Mouse (Mus musculus) heart, embryonic 13.5 days (tissue): ENCODE results near the gene Fgfr2. TPM values are rescaled to one million over a fixed set of nuclear protein-coding genes. Genes with fewer than 3 reads are reported as not detected.

ENCODE experiments used
- ATAC-seq: fragments of 200-750 bp; cut with Nextera tagmentation; 2 replicates; pipeline ENCODE4 v1.8.0; 2017; ENCODE audit warnings: moderate TSS enrichment; ENCODE audit not compliant: insufficient number of reproducible peaks, low FRiP score, low TSS enrichment; ENCODE audit errors: extremely low read depth
- H3K27ac ChIP-seq: fragments of 300-500 bp; sonication (generic); replicated peaks from 2 replicates; pipeline ENCODE4 v1.5.1; 2015; ENCODE audit warnings: moderate library complexity, mild to moderate bottlenecking, inconsistent platforms
- H3K27me3 ChIP-seq: fragments of 300-500 bp; sonication (generic); replicated peaks from 2 replicates; pipeline ENCODE4 v1.6.1; 2015; ENCODE audit warnings: mild to moderate bottlenecking, inconsistent platforms
- H3K36me3 ChIP-seq: fragments of 300-500 bp; sonication (generic); 2 replicates; pipeline ENCODE4 v1.6.1; 2015; ENCODE audit warnings: mild to moderate bottlenecking, inconsistent platforms
- H3K4me1 ChIP-seq: fragments of 300-500 bp; sonication (generic); 2 replicates; pipeline ENCODE4 v1.6.1; 2015; ENCODE audit warnings: inconsistent platforms
- H3K4me2 ChIP-seq: fragments of 300-500 bp; sonication (generic); 2 replicates; pipeline ENCODE4 v1.6.1; 2015; ENCODE audit warnings: inconsistent platforms, mild to moderate bottlenecking, moderate library complexity
- H3K4me3 ChIP-seq: fragments of 300-500 bp; sonication (generic); 2 replicates; pipeline ENCODE4 v1.5.1; 2015; ENCODE audit warnings: moderate library complexity, mild to moderate bottlenecking, inconsistent platforms
- H3K9ac ChIP-seq: fragments of 300-500 bp; sonication (generic); 2 replicates; pipeline ENCODE4 v1.6.1; 2015; ENCODE audit warnings: inconsistent platforms, mild to moderate bottlenecking, moderate library complexity
- H3K9me3 ChIP-seq: fragments of 300-500 bp; sonication (generic); 2 replicates; pipeline ENCODE4 v1.6.1; 2016; ENCODE audit warnings: inconsistent platforms
- WGBS: fragments of 180-500 bp; shearing (Covaris S2); methylation state at CpG from one replicate; pipeline ENCODE4 v1.1.7; 2015; ENCODE audit warnings: mixed read lengths; 5-methylcytosine and 5-hydroxymethylcytosine counted together
- polyA plus RNA-seq: library from polyadenylated mRNA; unstranded; fragments of >200 nt; fragmentation: Nextera tagmentation; extraction: Ambion mirVana; gene quantifications from 2 replicates; pipeline ENCODE4 v1.2.1, GENCODE M21; 2015

The Fgfr2 gene
- polyA plus RNA-seq, 1 experiment from 2014 or later: 22.5 TPM

GRCm38 (mm10) chr7:131906499-131907190, 1216.5 kb downstream of the Fgfr2 start:
- WGBS: 69% methylated on average over 10 of the region's 10 CpGs
- 0 out of 2 replicates have a peak, but pooled peaks cover 3% of the 10 kb centered on the region for H3K27me3 ChIP-seq
- no peaks in the 10 kb centered on the region for H3K9me3 ChIP-seq
- H3K4me2 ChIP-seq: no peak overlapping the region
- H3K4me1 ChIP-seq: no peaks in the 10 kb centered on the region
- H3K27ac ChIP-seq: no peak overlapping the region
- no peak for ATAC-seq
- H3K9ac ChIP-seq: no peak overlapping the region
- no peaks in the 10 kb centered on the region for H3K36me3 ChIP-seq
- no peak overlapping the region for H3K4me3 ChIP-seq

GRCm38 (mm10) chr7:131899356-131899755, 1223.8 kb downstream of the Fgfr2 start:
- no peaks in the 10 kb centered on the region for H3K36me3 ChIP-seq
- H3K9ac ChIP-seq: no peak overlapping the region
- no peak overlapping the region for H3K27ac ChIP-seq
- peaks cover 7% of the 10 kb centered on the region for H3K9me3 ChIP-seq
- H3K4me2 ChIP-seq: no peak overlapping the region
- no peaks in the 10 kb centered on the region for H3K4me1 ChIP-seq
- no peak for ATAC-seq
- WGBS: 7% methylated on average over 2 of the region's 2 CpGs
- no peak overlapping the region for H3K4me3 ChIP-seq
- H3K27me3 ChIP-seq: peaks cover 3% of the 10 kb centered on the region; the same call in 1 of the 2 replicates

GRCm38 (mm10) chr7:131897282-131897681, 1225.9 kb downstream of the Fgfr2 start:
- no peak for ATAC-seq
- H3K27ac ChIP-seq: no peak overlapping the region
- no peak overlapping the region for H3K4me3 ChIP-seq
- H3K36me3 ChIP-seq: no peaks in the 10 kb centered on the region
- no peak overlapping the region for H3K9ac ChIP-seq
- no peaks in the 10 kb centered on the region; the same call in 1 of the 2 replicates for H3K27me3 ChIP-seq
- peaks cover 9% of the 10 kb centered on the region for H3K9me3 ChIP-seq
- H3K4me2 ChIP-seq: no peak overlapping the region
- WGBS: 18% methylated on average over 4 of the region's 4 CpGs
- no peaks in the 10 kb centered on the region for H3K4me1 ChIP-seq

DNA sequence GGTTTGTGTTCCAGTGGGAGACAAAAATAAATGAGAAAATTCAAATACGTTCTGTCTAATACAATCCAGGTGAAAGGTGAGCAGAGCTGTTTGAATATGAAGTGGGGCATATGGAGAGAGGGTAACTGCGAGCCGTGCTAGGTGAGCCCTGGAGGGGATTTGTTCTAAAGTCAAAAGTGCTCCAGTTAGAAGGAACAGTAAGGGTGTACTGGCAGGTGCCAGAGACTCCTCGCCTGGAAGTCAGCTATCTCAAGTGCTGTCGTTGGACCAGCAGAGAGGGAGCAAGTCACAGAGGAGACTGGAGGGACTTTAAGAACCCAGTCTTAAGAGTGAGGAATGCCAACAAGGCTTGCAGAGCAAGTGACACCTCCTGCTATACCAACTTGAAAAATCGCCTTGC, 1240.3 kb downstream of the Fgfr2 start:
- Histone ChIP-seq H3K4me3 (no peak overlapping the region), H3K36me3 (no peaks in the 10 kb centered on the region), H3K27ac (no peak overlapping the region), H3K9ac (no peak overlapping the region), H3K4me2 (no peak overlapping the region), H3K9me3 (no peaks in the 10 kb centered on the region), H3K4me1 (peaks cover 5% of the 10 kb centered on the region), H3K27me3 (peaks cover 44% of the 10 kb centered on the region)
- 45% methylated on average over 6 of the region's 6 CpGs for WGBS
- no peak for ATAC-seq

- 50% methylated on average over 5 of the region's 5 CpGs for WGBS
- no peak for ATAC-seq
- Histone ChIP-seq H3K36me3 (no peaks in the 10 kb centered on the region), H3K27me3 (peaks cover 44% of the 10 kb centered on the region), H3K4me3 (no peak overlapping the region), H3K4me1 (no peaks in the 10 kb centered on the region), H3K4me2 (no peak overlapping the region), H3K9ac (no peak overlapping the region), H3K9me3 (no peaks in the 10 kb centered on the region), H3K27ac (no peak overlapping the region)
Measured at GRCm38 (mm10) chr7:131881876-131882615, 1241.1 kb downstream of the Fgfr2 start.

- WGBS: 71% methylated on average over 5 of the region's 5 CpGs
- no peaks in the 10 kb centered on the region for H3K4me1 ChIP-seq
- H3K9me3 ChIP-seq: no peaks in the 10 kb centered on the region
- H3K4me3 ChIP-seq: no peak overlapping the region
- H3K27me3 ChIP-seq: peaks cover 29% of the 10 kb centered on the region
- no peak overlapping the region for H3K4me2 ChIP-seq
- no peaks in the 10 kb centered on the region for H3K36me3 ChIP-seq
- ATAC-seq: no peak
- no peak overlapping the region for H3K9ac ChIP-seq
- no peak overlapping the region for H3K27ac ChIP-seq
Measured at GRCm38 (mm10) chr7:131880150-131880549, 1243.0 kb downstream of the Fgfr2 start.

DNA sequence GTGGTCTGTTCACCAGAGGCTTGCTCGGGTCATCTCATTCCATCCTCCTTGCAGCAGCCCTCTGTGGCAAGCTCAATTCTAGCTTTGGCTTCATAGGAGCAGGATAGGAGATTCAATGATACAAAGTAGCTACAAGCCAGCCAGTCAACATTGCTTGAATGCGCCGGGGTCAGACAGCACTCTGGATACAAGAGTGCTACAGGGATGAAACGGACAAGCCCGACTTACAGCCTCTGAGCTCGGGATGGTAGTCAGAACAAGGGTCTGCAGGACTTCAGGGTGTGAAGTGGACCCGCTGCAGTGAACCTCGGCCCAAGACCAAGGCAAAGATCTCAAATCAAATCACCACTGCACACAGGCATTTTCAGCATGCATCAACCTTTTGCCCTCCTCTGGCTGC, 1244.3 kb downstream of the Fgfr2 start:
- Histone ChIP-seq H3K4me3 (no peak overlapping the region), H3K9me3 (no peaks in the 10 kb centered on the region), H3K4me2 (no peak overlapping the region), H3K27me3 (peaks cover 27% of the 10 kb centered on the region), H3K4me1 (no peaks in the 10 kb centered on the region), H3K36me3 (no peaks in the 10 kb centered on the region), H3K9ac (no peak overlapping the region), H3K27ac (no peak overlapping the region)
- WGBS: 56% methylated on average over 8 of the region's 8 CpGs
- no peak for ATAC-seq

- no peaks in the 10 kb centered on the region for H3K4me1 ChIP-seq
- H3K27ac ChIP-seq: no peak overlapping the region
- H3K9me3 ChIP-seq: no peaks in the 10 kb centered on the region
- ATAC-seq: no peak
- H3K4me2 ChIP-seq: no peak overlapping the region
- H3K27me3 ChIP-seq: peaks cover 9% of the 10 kb centered on the region; the same call in 1 of the 2 replicates
- H3K36me3 ChIP-seq: no peaks in the 10 kb centered on the region
- H3K9ac ChIP-seq: no peak overlapping the region
- no peak overlapping the region for H3K4me3 ChIP-seq
Measured at GRCm38 (mm10) chr7:131861157-131861556, 1262.0 kb downstream of the Fgfr2 start.

GRCm38 (mm10) chr7:131855641-131856040, 1267.5 kb downstream of the Fgfr2 start:
- no peaks in the 10 kb centered on the region for H3K4me1 ChIP-seq
- ATAC-seq: no peak
- no peaks in the 10 kb centered on the region for H3K36me3 ChIP-seq
- no peak overlapping the region for H3K27ac ChIP-seq
- 81% methylated on average over 2 of the region's 2 CpGs for WGBS
- no peak overlapping the region for H3K9ac ChIP-seq
- no peak overlapping the region for H3K4me3 ChIP-seq
- H3K27me3 ChIP-seq: peaks cover 5% of the 10 kb centered on the region; the same call in 1 of the 2 replicates
- no peaks in the 10 kb centered on the region for H3K9me3 ChIP-seq
- H3K4me2 ChIP-seq: no peak overlapping the region

DNA sequence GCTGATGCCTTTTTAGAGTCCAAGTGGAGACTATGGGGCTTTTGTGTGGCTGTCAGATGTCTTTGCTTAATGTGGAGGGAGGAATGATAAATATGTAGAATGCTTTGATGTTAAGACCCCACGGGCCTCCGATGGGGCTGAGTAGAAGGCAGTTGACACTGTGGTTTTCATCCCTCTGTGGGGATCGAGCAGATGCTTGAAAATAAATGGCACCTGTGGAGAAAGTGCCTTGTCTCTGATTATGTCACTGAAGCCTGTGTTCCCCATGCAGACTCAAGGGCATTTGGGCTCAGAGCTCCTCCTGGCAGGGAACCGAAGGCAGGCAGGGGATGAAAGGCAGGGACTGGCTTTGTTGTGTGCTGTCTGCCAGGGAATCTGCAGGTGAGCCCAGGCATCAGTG, 1272.6 kb downstream of the Fgfr2 start:
- H3K27ac ChIP-seq: no peak overlapping the region
- no peak for ATAC-seq
- 30% methylated on average over 4 of the region's 4 CpGs for WGBS

DNA sequence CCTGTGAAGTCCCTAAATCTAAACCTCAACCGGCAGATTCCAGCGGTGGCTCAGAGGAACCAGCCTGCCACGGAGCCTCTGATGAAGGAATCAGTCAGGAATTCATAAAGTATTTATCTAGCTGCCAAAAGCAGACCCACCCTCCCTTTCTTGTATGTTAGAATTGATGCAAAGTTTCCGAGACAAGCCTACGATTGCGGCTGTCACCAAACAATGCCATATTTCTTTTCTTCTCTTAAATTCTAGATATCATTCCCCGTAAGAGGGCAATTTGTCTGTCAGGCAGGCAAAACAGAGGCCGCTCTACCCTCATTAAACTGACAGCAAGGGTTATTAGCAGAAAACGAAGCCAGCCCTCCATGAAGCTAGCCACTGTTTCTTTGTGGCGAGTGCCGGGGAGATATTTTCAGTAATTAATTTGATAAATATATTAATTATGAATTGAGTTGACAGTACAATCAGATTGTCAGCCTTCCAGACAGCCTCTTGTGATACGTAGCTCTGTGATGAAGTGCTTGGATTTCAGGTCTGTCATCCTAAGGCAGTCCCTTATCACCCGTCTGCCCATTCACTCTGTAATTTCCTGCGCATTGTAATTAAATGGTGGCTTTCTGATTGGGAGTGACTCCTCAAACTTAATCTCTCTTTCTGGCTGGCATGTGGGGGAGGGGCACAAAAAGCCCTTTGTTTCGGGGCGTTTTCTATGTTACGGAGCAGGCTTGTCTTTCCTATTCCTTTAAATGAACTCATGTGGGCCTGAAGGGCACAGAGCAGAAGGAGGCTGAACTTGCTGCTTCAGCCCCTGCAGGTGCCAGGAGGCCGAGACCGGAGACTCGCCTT, 1276.9 kb downstream of the Fgfr2 start:
- Histone ChIP-seq H3K9ac (no peak overlapping the region), H3K4me3 (no peak overlapping the region), H3K27me3 (peaks cover 3% of the 10 kb centered on the region; the same call in 1 of the 2 replicates), H3K4me2 (no peak overlapping the region), H3K9me3 (no peaks in the 10 kb centered on the region), H3K4me1 (peaks cover 7% of the 10 kb centered on the region), H3K27ac (no peak overlapping the region), H3K36me3 (no peaks in the 10 kb centered on the region)
- ATAC-seq: no peak
- 51% methylated on average over 20 of the region's 20 CpGs for WGBS

More for the DNA sequence above, 1272.6 kb downstream of the Fgfr2 start:
- Histone ChIP-seq H3K9me3 (no peaks in the 10 kb centered on the region), H3K27me3 (peaks cover 6% of the 10 kb centered on the region), H3K4me1 (peaks cover 7% of the 10 kb centered on the region), H3K4me3 (no peak overlapping the region), H3K9ac (no peak overlapping the region), H3K4me2 (no peak overlapping the region), H3K36me3 (no peaks in the 10 kb centered on the region)
